Mouse (Mus musculus): ENCODE measurements at regions not wholly inside any gene's neighbourhood (a gene's known extent, or its start where the extent isn't known, plus 50 kb on each side); places are given as distances from the start of the nearest gene placed in this dataset.
"Not testable (repeated sequence)": the region's sequence is repeated elsewhere in the genome, so short reads cannot be mapped to it uniquely, and the experiment has no call there.

- DNase-seq (ENCODE audit: low read depth, low spot score) = no peak
These were observed 362.6 kb downstream of the Rfpl4b start for GRCm38 (mm10) chr10:38458975-38459374.

DNA sequence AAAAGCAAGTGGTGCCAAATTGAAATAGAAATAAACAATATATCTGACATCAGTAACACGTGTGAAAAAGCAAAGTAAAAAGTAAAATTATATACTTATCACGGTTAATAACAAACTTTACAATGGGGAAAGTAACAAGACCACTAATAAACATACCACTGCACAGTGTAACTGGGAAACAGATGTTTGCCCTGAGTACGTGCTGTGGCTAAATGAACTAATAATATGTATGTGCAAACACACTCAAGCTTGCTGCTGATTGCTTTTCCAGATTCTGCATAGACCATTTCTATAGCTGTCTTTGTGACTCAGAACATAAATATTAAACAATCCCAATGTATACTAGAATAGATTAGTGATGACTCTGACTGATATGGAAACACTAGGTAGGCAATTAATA, 363.2 kb downstream of the Rfpl4b start:
- no peak for DNase-seq (ENCODE audit: low read depth, low spot score)

DNA sequence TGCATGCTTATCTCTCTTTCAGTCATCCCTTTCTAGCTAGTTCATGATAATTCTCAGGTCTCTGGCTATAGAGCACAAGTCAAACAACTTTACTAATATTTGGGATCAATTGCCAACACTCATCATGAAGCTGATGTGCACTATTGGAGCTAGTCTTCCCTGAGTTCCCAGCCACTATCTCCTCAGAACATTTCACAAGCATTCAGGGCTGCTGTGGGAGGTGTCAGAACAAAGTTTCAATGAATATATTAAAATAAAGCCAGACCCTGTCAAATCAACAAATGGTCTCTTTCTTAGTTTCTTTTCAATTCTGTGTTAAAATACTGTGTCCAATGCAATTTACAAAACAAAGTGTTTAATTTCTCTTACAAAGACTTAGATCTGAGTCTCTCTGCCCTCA, 364.8 kb downstream of the Rfpl4b start:
- DNase-seq (ENCODE audit: low read depth, low spot score) = no peak

DNA sequence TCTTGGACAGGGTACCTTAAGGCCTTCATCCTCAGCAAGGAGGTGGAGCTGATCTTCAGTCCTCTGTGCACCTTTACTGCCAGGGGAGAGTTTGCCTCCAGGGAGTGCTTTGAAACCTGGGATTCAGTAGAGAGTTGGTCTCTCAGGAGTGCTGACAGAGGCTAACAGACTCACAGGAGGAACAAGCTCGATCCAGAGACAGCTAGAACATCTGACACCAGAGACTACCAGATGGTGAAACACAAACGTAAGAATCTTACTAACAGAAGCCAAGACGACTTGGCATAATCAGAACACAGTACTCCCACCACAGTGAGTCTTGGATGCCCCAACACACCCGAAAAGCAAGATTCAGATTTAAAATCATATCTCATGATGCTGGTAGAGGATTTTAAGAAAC, 372.3 kb downstream of the Rfpl4b start:
- no peak for DNase-seq (ENCODE audit: low read depth, low spot score)

- DNase-seq (ENCODE audit: low read depth, low spot score) = no peak
These were observed 373.9 kb downstream of the Rfpl4b start for GRCm38 (mm10) chr10:38447706-38448105.

DNA sequence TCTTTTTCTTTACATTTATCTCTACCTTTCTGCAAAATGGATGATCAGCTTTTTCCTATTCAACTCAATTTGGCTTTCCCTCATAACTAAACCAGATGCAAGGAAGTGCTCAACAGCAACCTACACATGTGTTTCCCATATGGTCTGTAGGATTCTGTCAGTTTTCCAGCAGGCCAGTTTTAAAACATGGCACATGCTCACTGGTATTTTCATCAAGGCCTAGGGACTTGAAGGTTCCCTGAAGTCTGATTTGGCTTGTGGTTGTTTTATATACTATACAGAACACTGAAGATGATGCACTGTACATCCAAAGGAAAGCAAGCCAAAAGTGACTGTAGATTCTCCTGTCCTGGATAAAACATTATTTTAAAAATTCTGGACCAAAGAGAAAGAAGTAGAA, 374.3 kb downstream of the Rfpl4b start:
- DNase-seq (ENCODE audit: low read depth, low spot score) = no peak

DNA sequence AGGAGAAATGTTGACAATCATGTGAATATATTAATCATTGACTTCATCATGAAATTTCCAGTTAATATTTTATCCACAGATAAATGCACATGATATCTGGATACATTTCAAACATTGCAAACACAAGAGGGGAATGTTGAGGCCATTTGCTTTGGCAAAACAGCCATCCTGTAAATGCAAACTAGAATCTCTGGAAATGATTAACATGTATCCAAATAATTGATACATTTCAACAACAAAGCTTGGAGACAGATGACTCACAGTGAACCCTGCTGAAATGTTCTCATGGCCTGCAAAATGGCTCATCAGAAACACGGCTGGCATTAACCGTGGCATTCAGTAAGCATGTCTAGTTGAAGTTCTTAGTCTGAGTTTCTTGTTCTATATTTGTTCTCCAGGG, 382.3 kb downstream of the Rfpl4b start:
- DNase-seq (ENCODE audit: low read depth, low spot score) = no peak

- DNase-seq (ENCODE audit: low read depth, low spot score) = no peak
These were observed 384.7 kb downstream of the Rfpl4b start for GRCm38 (mm10) chr10:38436907-38437306.

- DNase-seq (ENCODE audit: low read depth, low spot score) = no peak
These were observed 400.0 kb downstream of the Rfpl4b start for GRCm38 (mm10) chr10:38421541-38421940.

- DNase-seq (ENCODE audit: low read depth, low spot score) = no peak
These were observed 401.8 kb downstream of the Rfpl4b start for GRCm38 (mm10) chr10:38419771-38420170.

GRCm38 (mm10) chr10:38383161-38383560, 438.4 kb downstream of the Rfpl4b start:
- no peak for DNase-seq (ENCODE audit: low read depth, low spot score)

DNA sequence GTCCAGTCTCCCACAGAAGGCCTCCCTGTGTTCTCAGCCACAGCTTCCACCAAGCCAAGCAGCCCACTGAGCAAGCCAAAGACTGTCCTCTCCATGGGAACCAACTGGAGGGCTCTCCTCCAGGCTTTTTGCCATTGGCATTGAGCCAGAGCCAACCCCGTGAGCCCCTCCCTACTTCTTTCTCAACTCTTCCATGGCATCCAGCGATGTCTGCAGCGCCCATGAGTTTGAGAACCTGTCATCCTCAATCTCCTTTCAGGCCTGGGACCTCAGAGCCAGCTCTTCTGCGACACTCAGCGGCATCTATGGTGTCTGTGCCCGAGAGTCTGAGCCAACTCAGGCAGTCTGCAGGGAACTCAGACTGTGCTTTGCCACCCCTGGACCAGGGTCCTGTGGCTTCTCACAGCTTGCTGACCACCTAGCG, 439.7 kb downstream of the Rfpl4b start:
- DNase-seq (ENCODE audit: low read depth, low spot score) = no peak

DNA sequence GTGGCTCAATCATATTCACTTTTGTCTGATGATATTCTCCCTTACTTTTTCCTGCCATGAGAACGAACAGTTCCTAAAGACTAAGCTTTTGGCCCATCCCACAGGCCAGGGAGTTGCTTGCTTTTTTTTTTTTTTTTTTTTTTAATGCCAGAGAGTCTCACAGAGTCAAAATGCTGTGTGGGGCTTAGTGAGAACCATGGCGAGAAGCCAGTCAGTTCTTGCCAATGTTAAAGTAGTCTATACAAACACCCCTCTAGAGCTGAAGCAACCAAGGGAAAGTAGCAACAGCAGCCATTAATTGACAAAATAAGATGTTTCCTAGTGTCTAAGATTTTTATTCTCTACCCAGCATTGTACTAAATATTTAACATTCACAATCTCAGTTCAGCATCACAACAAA, 441.2 kb downstream of the Rfpl4b start:
- no peak for DNase-seq (ENCODE audit: low read depth, low spot score)

GRCm38 (mm10) chr10:38366776-38367175, 454.8 kb downstream of the Rfpl4b start:
- no peak for DNase-seq (ENCODE audit: low read depth, low spot score)

DNA sequence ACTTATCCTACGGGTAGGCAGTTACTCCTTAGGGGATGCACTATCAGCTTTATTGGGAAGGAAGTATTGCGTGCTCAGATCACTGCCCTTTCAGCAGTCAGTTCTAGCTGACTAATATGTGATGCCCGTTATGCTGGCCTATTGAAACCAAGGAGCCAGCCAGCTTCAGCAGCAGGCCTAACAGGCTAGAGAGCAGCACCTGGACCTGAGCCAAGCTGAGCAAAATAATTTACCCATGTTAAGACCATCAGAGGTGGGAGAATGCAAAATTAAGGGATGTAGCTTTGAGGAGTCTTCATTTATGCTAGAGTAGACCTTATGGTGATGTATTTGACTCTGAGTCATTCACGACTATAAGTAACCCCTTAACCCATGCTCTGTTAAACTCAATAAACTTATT, 456.7 kb downstream of the Rfpl4b start:
- DNase-seq (ENCODE audit: low read depth, low spot score) = no peak

- DNase-seq (ENCODE audit: low read depth, low spot score) = no peak
These were observed 463.9 kb downstream of the Rfpl4b start for GRCm38 (mm10) chr10:38357539-38358232.

DNA sequence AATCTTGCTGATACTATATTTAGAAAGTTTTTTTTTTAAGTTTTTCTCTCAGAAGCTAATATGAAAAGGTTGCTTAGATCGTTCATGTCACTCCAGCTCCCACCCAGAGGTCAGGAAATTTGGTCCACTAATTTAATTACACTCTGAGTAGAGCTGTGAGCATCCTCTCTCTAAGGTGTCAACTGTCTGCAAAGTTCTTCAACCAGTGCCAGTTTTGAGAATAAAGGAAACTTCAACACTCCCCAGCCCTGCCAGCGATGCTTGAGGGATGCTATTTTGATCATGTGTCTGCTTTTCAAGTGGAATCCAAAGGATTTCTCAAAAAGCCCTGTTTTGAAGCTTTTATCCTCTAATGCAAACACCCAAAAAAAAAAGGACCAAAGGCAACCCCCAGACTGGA, 467.6 kb downstream of the Rfpl4b start:
- DNase-seq (ENCODE audit: low read depth, low spot score) = no peak

DNA sequence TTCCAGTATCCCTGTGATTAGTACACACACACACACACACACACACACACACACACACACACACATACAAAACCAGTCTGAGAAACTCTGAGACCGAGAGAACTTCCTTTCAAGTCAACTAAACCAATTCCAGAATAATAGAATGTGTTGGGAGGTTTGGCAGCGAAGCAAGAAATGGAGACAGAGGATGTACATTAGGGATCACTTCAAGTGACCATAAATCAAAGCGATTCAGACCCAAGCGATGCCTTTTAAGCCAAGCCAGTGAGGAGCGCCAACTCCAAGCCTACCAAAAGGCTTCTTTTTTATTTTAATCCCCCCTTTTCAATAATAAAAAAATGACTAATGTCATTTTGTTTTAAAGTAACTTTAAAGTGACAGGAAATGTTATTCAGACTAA, 468.1 kb downstream of the Rfpl4b start:
- DNase-seq (ENCODE audit: low read depth, low spot score) = no peak

DNA sequence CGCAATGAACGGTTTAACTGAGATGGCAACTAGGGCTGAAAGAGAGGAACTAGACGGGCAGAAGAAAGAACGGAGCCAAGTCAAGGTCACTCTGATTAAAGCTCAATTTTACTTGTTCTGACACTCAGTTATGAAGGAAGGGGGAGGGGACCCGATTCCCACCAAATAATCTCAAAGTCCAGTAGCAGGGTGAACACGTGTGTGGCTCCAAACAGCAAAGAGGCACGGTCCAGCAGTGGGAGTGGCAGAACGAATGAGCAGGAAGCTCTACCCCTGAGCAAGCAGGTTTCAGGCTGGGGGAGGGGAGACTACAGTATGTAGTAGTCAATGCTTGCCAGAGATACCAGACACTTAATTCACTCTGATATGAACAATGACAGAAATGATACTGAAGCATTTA, 474.6 kb downstream of the Rfpl4b start:
- not testable (repeated sequence) for DNase-seq (ENCODE audit: low read depth, low spot score)

DNA sequence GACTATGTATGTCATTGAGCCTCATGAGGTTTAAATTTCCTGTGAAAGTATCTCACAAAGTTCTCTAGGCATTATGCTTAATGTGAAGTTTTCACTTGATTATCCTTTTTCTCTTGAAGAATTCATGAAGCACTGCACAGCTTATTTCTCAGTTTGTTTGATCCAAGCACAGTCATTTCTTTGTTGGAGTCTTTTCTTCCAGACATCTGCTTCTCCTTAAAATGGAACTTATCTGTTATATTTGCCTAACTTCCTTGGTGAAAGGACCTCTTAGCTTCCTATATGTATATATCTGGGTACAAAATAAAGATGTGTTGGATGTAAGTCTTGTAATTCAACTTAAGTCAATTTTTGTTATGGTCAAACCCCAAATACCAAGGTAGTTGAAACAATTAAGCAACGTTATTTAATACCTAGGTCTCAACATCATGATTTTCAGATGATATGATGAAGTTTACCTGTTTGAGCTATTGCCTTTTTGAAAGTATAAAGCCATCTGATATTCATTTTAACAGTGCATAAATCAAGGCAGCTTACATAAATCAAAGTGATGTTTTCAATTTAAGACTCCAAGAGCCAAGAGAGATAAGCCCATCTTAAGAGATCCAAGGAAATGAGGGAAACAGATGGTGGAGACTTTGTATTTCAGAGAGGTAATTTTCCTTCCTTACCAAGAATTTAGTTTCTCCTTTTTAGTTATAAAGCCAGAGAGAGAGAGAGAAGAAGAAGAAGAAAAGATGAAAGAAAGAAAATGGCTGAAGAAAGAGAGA, 481.0 kb downstream of the Rfpl4b start:
- no peak for DNase-seq (ENCODE audit: low read depth, low spot score)

DNA sequence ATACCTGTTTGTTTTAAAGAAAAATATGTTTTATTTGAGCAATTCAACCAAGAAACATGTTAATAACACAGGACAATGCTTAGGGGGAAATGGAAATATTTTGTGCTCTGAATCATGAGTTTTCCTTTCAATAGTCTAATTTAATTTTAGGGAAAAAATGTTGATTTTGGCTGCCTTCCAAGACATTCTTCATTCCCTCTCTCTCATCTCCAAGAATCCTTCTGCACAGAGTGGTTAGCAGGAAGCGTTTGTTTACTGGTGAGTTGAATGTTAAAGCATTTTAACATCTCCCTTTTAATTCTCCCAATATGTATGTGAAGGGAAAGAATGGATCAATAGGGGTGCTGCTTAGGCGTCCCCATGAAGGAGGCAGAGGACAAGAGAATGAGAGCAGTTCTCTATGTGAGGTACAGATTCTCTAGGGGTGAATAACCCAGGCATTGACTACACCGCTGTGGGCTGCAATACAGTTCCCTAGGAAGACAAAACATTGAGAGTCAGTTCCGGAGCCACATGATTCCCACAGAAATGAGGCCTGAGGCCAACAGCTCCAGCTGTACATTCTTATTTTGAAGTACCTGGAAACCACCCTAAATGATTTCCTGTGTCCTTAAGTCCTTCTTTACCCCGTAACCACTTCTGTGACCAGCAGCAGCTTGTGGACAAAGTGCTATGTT, 512.7 kb downstream of the Rfpl4b start:
- DNase-seq (ENCODE audit: low read depth, low spot score) = no peak

DNA sequence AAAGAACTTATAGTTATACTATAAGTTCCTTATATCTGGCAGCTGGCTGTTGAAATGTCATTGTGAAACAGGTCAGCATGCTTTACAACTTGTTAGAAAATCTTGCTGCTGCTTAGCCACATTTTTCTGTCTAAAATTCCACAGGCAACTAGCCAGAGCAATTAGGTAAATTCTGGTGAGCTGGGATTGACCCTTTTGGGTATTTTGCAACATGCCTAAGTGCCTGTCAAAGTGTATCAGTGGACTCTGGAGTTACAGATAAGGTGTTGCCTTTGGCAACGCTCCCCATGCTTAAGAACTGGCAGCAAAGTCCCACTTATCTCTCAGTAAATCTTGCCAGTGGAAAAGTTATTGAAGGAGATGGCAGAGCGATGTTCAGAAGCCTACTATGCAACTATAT, 525.9 kb downstream of the Rfpl4b start:
- no peak for DNase-seq (ENCODE audit: low read depth, low spot score)
